Comparison of ENCODE assay signal across 8 mouse cellular contexts in genomic region chr1:89456456-89456855, GRCm38 (mm10). TPM values are rescaled to one million over a fixed set of nuclear protein-coding genes. Genes with fewer than 3 reads are reported as not detected.
DNase-seq lines count a peak whose midpoint lies in the region; ATAC-seq and TF ChIP-seq lines count a peak whose summit lies in the region.

No protein-coding gene starts in this region.

- H3K27me3 ChIP-seq in heart, embryonic 11.5 days (ENCODE audit: control insufficient read depth, insufficient read depth, low read length) = no peaks in the 10 kb centered on the region
- H3K27me3 ChIP-seq in intestine, embryonic 14.5 days (replicated peaks; ENCODE audit: control insufficient read depth, insufficient read depth, low read length) = no peaks in the 10 kb centered on the region
- H3K27me3 ChIP-seq in lung, embryonic 15.5 days = no peaks in the 10 kb centered on the region

- TF ChIP-seq POLR2A in cortical plate, adult 2 months (IDR thresholded peaks at IDR 0.05; ENCODE audit: extremely low read depth, insufficient read depth, low read length) = no peak

- H3K36me3 ChIP-seq in heart, embryonic 11.5 days (ENCODE audit: control insufficient read depth, insufficient read depth, low read length) = no peaks in the 10 kb centered on the region
- H3K36me3 ChIP-seq in intestine, embryonic 14.5 days (ENCODE audit: control insufficient read depth, insufficient read depth, low read length) = no peaks in the 10 kb centered on the region
- peaks cover 4% of the 10 kb centered on the region; the same call in 1 of the 2 replicates for H3K36me3 ChIP-seq in lung, embryonic 15.5 days

- TF ChIP-seq CTCF in cortical plate, adult 2 months (IDR thresholded peaks at IDR 0.05; ENCODE audit: extremely low read depth, insufficient read depth, low read length) = no peak

- H3K4me1 ChIP-seq in heart, embryonic 11.5 days (ENCODE audit: control insufficient read depth, insufficient read depth, low read length) = peaks cover 21% of the 10 kb centered on the region
- peaks cover 3% of the 10 kb centered on the region; the same call in 1 of the 2 replicates for H3K4me1 ChIP-seq in cortical plate, adult 2 months (ENCODE audit: control insufficient read depth, insufficient read depth, low read length)
- H3K4me1 ChIP-seq in intestine, embryonic 14.5 days (replicated peaks; ENCODE audit: control insufficient read depth, insufficient read depth, low read length) = peaks cover 28% of the 10 kb centered on the region
- H3K4me1 ChIP-seq in lung, embryonic 15.5 days = peaks cover 26% of the 10 kb centered on the region

- 37% methylated on average over 5 of the region's 5 CpGs for WGBS in heart, embryonic 11.5 days (ENCODE audit: insufficient replicate concordance)
- 37% methylated on average over 5 of the region's 5 CpGs for WGBS in intestine, embryonic 14.5 days
- 26% methylated on average over 5 of the region's 5 CpGs for WGBS in lung, embryonic 15.5 days

- H3K9ac ChIP-seq in heart, embryonic 11.5 days (ENCODE audit: low read depth, low read length) = 0 out of 2 replicates have a peak overlapping the region, but pooled peaks have one; percentile 24
- peak overlapping the region; percentile 80; the same call in 1 of the 2 replicates for H3K9ac ChIP-seq in intestine, embryonic 14.5 days (ENCODE audit: low read length)
- H3K9ac ChIP-seq in lung, embryonic 15.5 days = peak overlapping the region; percentile 77; the same call in 1 of the 2 replicates

- 0 out of 2 replicates have a peak, but pooled peaks cover 5% of the 10 kb centered on the region for H3K9me3 ChIP-seq in heart, embryonic 11.5 days (replicated peaks; ENCODE audit: control insufficient read depth, low read length)
- H3K9me3 ChIP-seq in intestine, embryonic 14.5 days (ENCODE audit: control insufficient read depth, low read length) = peaks cover 6% of the 10 kb centered on the region; the same call in 1 of the 2 replicates
- H3K9me3 ChIP-seq in lung, embryonic 15.5 days = no peaks in the 10 kb centered on the region

- DNase-seq in heart, adult 8-10 months (ENCODE audit: low spot score) = no peak
- DNase-seq in intestine, embryonic 14.5 days (ENCODE audit: low spot score) = no peak
- DNase-seq in frontal cortex, adult 2 months (ENCODE audit: extremely low spot score in 1 of 2, low spot score in 1 of 2) = no peak
- DNase-seq in T-cell, adult 2 months (ENCODE audit: low spot score) = no peak
- DNase-seq in right cerebral cortex, adult 2 months (ENCODE audit: low spot score in 2 of 2) = no peak

- peak overlapping the region; percentile 83 for H3K4me3 ChIP-seq in heart, embryonic 11.5 days (ENCODE audit: low read depth, low read length)
- H3K4me3 ChIP-seq in cortical plate, adult 2 months (ENCODE audit: insufficient read depth, low read length) = peak overlapping the region; percentile 82
- peak overlapping the region; percentile 77 for H3K4me3 ChIP-seq in intestine, embryonic 14.5 days (ENCODE audit: low read depth, low read length)
- peak overlapping the region; percentile 83 for H3K4me3 ChIP-seq in lung, embryonic 15.5 days

- no peak for ATAC-seq in heart, embryonic 11.5 days (replicated peaks; ENCODE audit: insufficient number of reproducible peaks, low FRiP score, low TSS enrichment)
- ATAC-seq in intestine, embryonic 14.5 days (replicated peaks; ENCODE audit: low FRiP score, low TSS enrichment, low read depth) = no peak
- ATAC-seq in lung, embryonic 15.5 days (ENCODE audit: borderline replicate concordance, extremely low read depth, low FRiP score, low TSS enrichment) = no peak

- H3K4me2 ChIP-seq in heart, embryonic 11.5 days = peak overlapping the region; percentile 96
- peak overlapping the region; percentile 92 for H3K4me2 ChIP-seq in intestine, embryonic 14.5 days (ENCODE audit: low read length)
- H3K4me2 ChIP-seq in lung, embryonic 15.5 days = peak overlapping the region; percentile 82

- H3K27ac ChIP-seq in heart, embryonic 11.5 days (ENCODE audit: low read depth, low read length) = no peak overlapping the region
- H3K27ac ChIP-seq in cortical plate, adult 2 months (ENCODE audit: insufficient read depth, low read length) = no peak overlapping the region
- no peak overlapping the region for H3K27ac ChIP-seq in intestine, embryonic 14.5 days (ENCODE audit: low read depth)
- H3K27ac ChIP-seq in lung, embryonic 15.5 days = no peak overlapping the region

RNA-seq across cellular contexts. Expression of gene Agap1, which starts 1.9 kb away (rescaled TPM):
- 9.1 and 10.8 TPM in 2 replicates for polyA plus RNA-seq in heart, embryonic 11.5 days (2014; fragmentation: Nextera tagmentation; extraction: Ambion mirVana)
- total RNA-seq in heart, adult 8-10 months (2022) = 10 to 100 TPM; 53.0 to 74.6 (median 64.9) TPM
- polyA plus RNA-seq in cortical plate, adult 2 months (2012; rRNA removed) = 43.1 and 45.4 TPM in 2 replicates
- 16.6 and 17.9 TPM in 2 replicates for polyA plus RNA-seq in intestine, embryonic 14.5 days (2014; fragmentation: Nextera tagmentation; extraction: Ambion mirVana)
- 10.6 and 11.5 TPM in 2 replicates for polyA plus RNA-seq in lung, embryonic 15.5 days (2015; fragmentation: Nextera tagmentation; extraction: Ambion mirVana)
- 51.9 and 67.9 TPM in 2 replicates for polyA plus RNA-seq in frontal cortex, adult 2 months (2012; rRNA removed)

Comparison
In these comparisons a context has a peak if more than half of its experiments do, and no peak if none do; other contexts are left out.
1. H3K9ac ChIP-seq: peak in every context shown above with its lines; median percentile 80 in intestine, embryonic 14.5 days; 77 in lung, embryonic 15.5 days; 24 in heart, embryonic 11.5 days.